Mouse (Mus musculus) megakaryocyte, embryonic 14.5 days (primary cell): ENCODE measurements around the gene Gosr2.

Experiments
- FLI1 ChIP-seq: IDR thresholded peaks from 2 replicates; pipeline ENCODE4 v1.6.1; 2012; ENCODE audit warnings: low read length, inconsistent platforms, mixed read lengths
- GATA1 ChIP-seq: IDR thresholded peaks from 3 replicates; pipeline ENCODE4 v1.6.1; 2012; ENCODE audit warnings: mixed read lengths, low read length, inconsistent platforms, borderline replicate concordance

GRCm38 (mm10) chr11:103662546-103662945 is 35.2 kb downstream of the Gosr2 start:
- no peak for TF ChIP-seq GATA1
- TF ChIP-seq FLI1: no peak
